Mouse (Mus musculus) CH12.LX (cell line): ENCODE data around the gene Rsph14.

ENCODE experiments used
- CHD1 ChIP-seq: IDR thresholded peaks from 2 replicates; pipeline ENCODE4 v1.6.1; 2012; ENCODE audit warnings: low read depth, low read length, improper control_type of control experiment, inconsistent platforms
- CHD2 ChIP-seq: IDR thresholded peaks from 2 replicates; pipeline ENCODE4 v1.6.1; 2011; ENCODE audit warnings: low read length, improper control_type of control experiment
- CTCF ChIP-seq, 2 experiments: IDR thresholded peaks in 1 of 2; conservative IDR thresholded peaks in 1 of 2; 2 replicates each; pipeline ENCODE4 v1.5.1; 2011 to 2012; ENCODE audit warnings: low read depth in 2 of 2, low read length in 2 of 2, improper control_type of control experiment in 1 of 2, inconsistent platforms in 1 of 2, mild to moderate bottlenecking in 1 of 2, moderate library complexity in 1 of 2
- EP300 ChIP-seq: IDR thresholded peaks from 2 replicates; pipeline ENCODE4 v1.6.1; 2011; ENCODE audit warnings: low read length, improper control_type of control experiment
- IRF4 ChIP-seq: IDR thresholded peaks from 2 replicates; pipeline ENCODE4 v1.6.1; 2014; ENCODE audit warnings: low read depth, mild to moderate bottlenecking, inconsistent platforms, low read length, improper control_type of control experiment
- JUND ChIP-seq: conservative IDR thresholded peaks from 2 replicates; pipeline ENCODE4 v1.6.1; 2011; ENCODE audit warnings: low read depth, low read length, improper control_type of control experiment
- MAFK ChIP-seq: IDR thresholded peaks from 2 replicates; pipeline ENCODE4 v1.6.1; 2011; ENCODE audit warnings: low read length, improper control_type of control experiment; ENCODE audit not compliant: insufficient replicate concordance
- MAZ ChIP-seq: IDR thresholded peaks from 2 replicates; pipeline ENCODE4 v1.6.1; 2012; ENCODE audit warnings: low read depth, mild to moderate bottlenecking, inconsistent platforms, low read length, improper control_type of control experiment, moderate library complexity
- POLR2A ChIP-seq: IDR thresholded peaks from 2 replicates; pipeline ENCODE4 v1.6.1; 2011; ENCODE audit warnings: low read depth, mild to moderate bottlenecking, improper control_type of control experiment, low read length
- RAD21 ChIP-seq: IDR thresholded peaks from 2 replicates; pipeline ENCODE4 v1.6.1; 2011; ENCODE audit warnings: low read depth, mild to moderate bottlenecking, low read length, improper control_type of control experiment, moderate library complexity
- RCOR1 ChIP-seq: conservative IDR thresholded peaks from 2 replicates; pipeline ENCODE4 v1.6.1; 2012; ENCODE audit warnings: low read depth, mild to moderate bottlenecking, inconsistent platforms, low read length, improper control_type of control experiment
- USF1 ChIP-seq: IDR thresholded peaks from 2 replicates; pipeline ENCODE4 v1.6.1; 2014; ENCODE audit warnings: low read depth, mild to moderate bottlenecking, inconsistent platforms, low read length, improper control_type of control experiment
- ZC3H11A ChIP-seq: IDR thresholded peaks from 2 replicates; pipeline ENCODE4 v1.6.1; 2012; ENCODE audit warnings: low read depth, mild to moderate bottlenecking, inconsistent platforms, low read length, improper control_type of control experiment

- TF ChIP-seq MAZ (no peak), IRF4 (no peak), CTCF (conservative IDR thresholded peaks at IDR 0.05 in 1 of 2, IDR thresholded peaks at IDR 0.05 in 1 of 2; ENCODE audit: low read depth in 2 of 2, low read length in 2 of 2) (no peak), RAD21 (no peak), RCOR1 (no peak), EP300 (no peak), POLR2A (no peak), USF1 (no peak), CHD2 (no peak), JUND (no peak), CHD1 (no peak), MAFK (no peak), ZC3H11A (no peak)
Observed at GRCm38 (mm10) chr10:75067446-75067845, 35.1 kb upstream of the Rsph14 start.
